Mouse (Mus musculus): ENCODE results near the gene Kcnj9.

- TF ChIP-seq CTCF (IDR thresholded peaks at IDR 0.05; ENCODE audit: extremely low read depth, insufficient read depth, low read length) (no peak), POLR2A (IDR thresholded peaks at IDR 0.05; ENCODE audit: extremely low read depth, insufficient read depth, low read length) (peak; percentile 60)
Observed at GRCm38 (mm10) chr1:172319921-172320411, 9.2 kb downstream of the Kcnj9 start.

All from cortical plate, adult 2 months (tissue).